Mouse (Mus musculus) megakaryocyte, embryonic 14.5 days (primary cell): ENCODE measurements around the gene Fars2. TPM values are rescaled to one million over a fixed set of nuclear protein-coding genes. Genes with fewer than 3 reads are reported as not detected.

Experiments
- H3K27me3 ChIP-seq: replicated peaks from 2 replicates; pipeline ENCODE3; 2012; ENCODE audit warnings: inconsistent platforms
- H3K36me3 ChIP-seq: replicated peaks from 2 replicates; pipeline ENCODE3; 2012; ENCODE audit warnings: low read length, inconsistent platforms, mixed read lengths
- H3K4me1 ChIP-seq: 2 replicates; pipeline ENCODE4 v1.6.1; 2012; ENCODE audit warnings: inconsistent platforms
- H3K4me3 ChIP-seq: replicated peaks from 2 replicates; pipeline ENCODE3; 2012; ENCODE audit warnings: moderate library complexity, mild to moderate bottlenecking, inconsistent platforms
- H3K9me3 ChIP-seq: 2 replicates; pipeline ENCODE4 v1.6.1; 2012; ENCODE audit warnings: inconsistent platforms
- FLI1 ChIP-seq: IDR thresholded peaks from 2 replicates; pipeline ENCODE4 v1.6.1; 2012; ENCODE audit warnings: low read length, inconsistent platforms, mixed read lengths
- GATA1 ChIP-seq: IDR thresholded peaks from 3 replicates; pipeline ENCODE4 v1.6.1; 2012; ENCODE audit warnings: mixed read lengths, low read length, inconsistent platforms, borderline replicate concordance
- polyA plus RNA-seq: library from polyadenylated mRNA; stranded (reverse); fragments of >175 nt; gene quantifications from 2 replicates; pipeline ENCODE4 v1.2.3, GENCODE M21; 2012; ENCODE audit warnings: low replicate concordance; ENCODE audit not compliant: insufficient read depth

Fars2 gene
- polyA plus RNA-seq, 1 experiment: 34.4 TPM

DNA sequence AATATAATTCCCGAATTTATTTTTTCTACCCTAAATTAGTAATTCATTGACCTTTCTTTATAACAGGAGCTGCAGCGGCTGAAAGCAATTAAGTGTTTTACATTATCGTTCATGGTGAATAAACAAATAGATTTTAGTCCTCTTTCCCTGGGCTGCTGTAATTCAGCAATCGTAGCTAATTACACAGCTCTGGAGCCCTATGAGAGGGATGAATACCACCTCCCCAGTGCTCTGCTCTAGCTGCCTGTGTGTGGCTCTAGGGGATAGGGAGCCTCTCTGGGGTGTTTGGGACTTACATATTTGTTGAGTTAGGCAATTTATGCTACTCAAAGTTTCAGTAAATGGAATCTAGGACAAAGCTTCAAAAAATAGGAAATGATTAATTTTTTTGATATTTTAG, 190.2 kb downstream of the Fars2 start:
- Histone ChIP-seq H3K4me1 (0 out of 2 replicates have a peak, but pooled peaks cover 3% of the 10 kb centered on the region), H3K27me3 (no peaks in the 10 kb centered on the region), H3K9me3 (no peaks in the 10 kb centered on the region), H3K4me3 (no peak overlapping the region), H3K36me3 (no peaks in the 10 kb centered on the region)
- TF ChIP-seq GATA1 (no peak), FLI1 (no peak)

DNA sequence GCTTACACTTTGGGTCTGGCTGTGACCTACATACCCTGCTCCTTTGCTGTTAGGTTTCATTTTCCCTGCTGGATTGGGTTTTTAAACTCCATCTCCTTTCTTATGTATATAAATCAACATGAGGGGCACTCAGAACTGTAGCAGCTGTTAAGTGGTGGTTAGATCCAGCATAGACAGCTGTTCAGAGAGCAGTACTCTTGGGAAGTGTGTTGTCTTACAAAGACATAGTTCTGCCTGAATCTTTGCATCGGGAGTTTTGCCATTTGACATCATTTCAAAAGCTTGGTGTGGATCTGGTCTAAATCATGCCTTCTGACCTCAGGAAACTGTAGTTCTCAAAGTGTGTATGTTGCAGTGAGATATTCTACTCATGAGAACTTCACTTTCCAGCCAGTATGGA, 191.9 kb downstream of the Fars2 start:
- TF ChIP-seq GATA1: no peak
- no peak for TF ChIP-seq FLI1
- H3K4me3 ChIP-seq: no peak overlapping the region
- no peaks in the 10 kb centered on the region for H3K27me3 ChIP-seq
- 0 out of 2 replicates have a peak, but pooled peaks cover 3% of the 10 kb centered on the region for H3K4me1 ChIP-seq
- H3K36me3 ChIP-seq: no peaks in the 10 kb centered on the region
- no peaks in the 10 kb centered on the region for H3K9me3 ChIP-seq

DNA sequence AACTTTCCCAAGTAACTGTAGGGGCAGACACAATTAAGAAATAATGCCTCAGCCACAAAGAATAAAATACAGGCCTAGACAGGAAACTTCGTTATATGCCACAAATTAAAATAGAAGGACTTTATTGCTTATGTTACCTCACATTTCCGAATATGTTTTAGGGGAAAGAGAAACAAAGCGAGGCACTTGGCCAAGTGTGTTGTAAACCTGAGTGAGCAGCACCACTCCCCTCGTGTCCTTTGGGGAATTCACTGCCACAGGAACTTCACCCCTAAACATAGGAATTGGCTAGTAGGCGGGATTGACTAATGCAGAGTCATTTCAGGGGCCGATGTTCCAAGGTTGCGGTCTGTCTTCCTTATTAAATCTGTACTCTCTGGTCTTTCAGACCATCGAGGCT, 197.0 kb downstream of the Fars2 start:
- Histone ChIP-seq H3K4me3 (no peak overlapping the region), H3K36me3 (no peaks in the 10 kb centered on the region), H3K4me1 (peaks cover 7% of the 10 kb centered on the region), H3K9me3 (no peaks in the 10 kb centered on the region), H3K27me3 (no peaks in the 10 kb centered on the region)
- TF ChIP-seq GATA1: no peak

DNA sequence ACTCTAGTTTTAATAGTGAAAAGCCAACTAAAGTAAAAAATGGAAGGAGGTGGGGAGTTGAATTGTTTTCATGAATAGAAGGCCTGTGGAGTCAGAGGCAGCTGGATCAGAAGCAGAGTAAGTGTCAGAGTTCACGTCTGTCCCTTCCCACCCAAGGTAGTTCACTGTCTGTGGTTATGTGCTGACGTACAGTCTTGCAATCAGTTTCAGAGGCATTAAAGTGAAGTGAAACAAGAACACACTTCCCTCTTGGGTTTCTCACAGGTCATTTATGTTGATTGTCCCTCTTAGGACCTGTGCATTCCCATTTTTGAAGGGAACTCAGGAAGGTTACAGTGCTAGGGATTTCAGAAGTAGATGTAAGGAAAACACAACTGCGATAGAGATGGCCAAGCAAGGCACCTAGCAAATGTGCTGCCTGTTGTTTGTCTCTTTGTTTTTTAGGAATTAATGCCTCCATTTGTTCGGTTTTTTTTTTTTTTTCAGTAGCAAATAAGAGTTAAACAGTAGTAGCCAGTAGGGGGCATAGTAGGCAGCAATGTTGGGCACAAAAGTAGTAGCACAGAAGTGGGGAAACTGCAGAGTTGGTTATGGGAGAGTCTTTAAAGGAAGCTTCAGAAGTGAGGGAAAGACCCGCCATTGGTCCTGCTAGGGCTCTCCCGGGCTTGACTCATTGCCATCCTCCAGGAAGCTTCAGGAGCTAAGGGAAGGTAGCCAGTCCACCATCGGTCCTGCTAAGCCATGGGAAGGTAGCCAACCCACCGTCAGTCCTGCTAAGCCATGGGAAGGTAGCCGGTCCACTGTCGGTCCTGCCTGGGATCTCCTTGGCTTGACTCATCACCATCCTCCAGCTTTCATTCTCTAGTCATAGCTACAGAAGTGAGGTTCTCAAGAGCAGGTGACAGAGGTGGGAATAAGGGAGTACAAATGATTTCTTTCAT, 197.9 kb downstream of the Fars2 start:
- Histone ChIP-seq H3K27me3 (no peaks in the 10 kb centered on the region), H3K4me1 (peaks cover 7% of the 10 kb centered on the region), H3K9me3 (no peaks in the 10 kb centered on the region), H3K36me3 (no peaks in the 10 kb centered on the region), H3K4me3 (no peak overlapping the region)
- TF ChIP-seq FLI1 (no peak), GATA1 (no peak)

GRCm38 (mm10) chr13:36317824-36318223, 200.6 kb downstream of the Fars2 start:
- no peaks in the 10 kb centered on the region for H3K9me3 ChIP-seq
- H3K27me3 ChIP-seq: no peaks in the 10 kb centered on the region
- H3K4me3 ChIP-seq: no peak overlapping the region
- TF ChIP-seq FLI1 (no peak), GATA1 (no peak)
- H3K4me1 ChIP-seq: peaks cover 4% of the 10 kb centered on the region
- no peaks in the 10 kb centered on the region for H3K36me3 ChIP-seq

DNA sequence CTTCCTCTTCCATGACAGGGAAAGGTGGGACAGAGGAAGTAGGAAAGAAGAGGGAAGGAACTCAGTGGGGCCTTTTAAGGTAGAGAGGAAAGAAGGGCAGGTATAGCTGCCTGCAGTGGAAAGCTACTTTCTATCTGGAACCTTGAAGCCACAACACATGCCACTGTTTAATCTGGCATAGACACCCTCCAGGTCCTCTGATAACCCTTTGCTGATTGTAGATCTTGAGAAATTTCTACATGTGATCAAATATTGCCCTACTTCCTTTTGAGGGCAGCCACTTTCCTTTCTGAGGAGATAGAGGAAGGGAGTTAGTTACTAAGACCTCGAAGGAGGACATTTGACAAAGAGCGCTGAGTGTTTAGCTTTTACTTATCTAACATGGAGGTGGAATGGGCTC, 207.4 kb downstream of the Fars2 start:
- Histone ChIP-seq H3K27me3 (no peaks in the 10 kb centered on the region), H3K9me3 (no peaks in the 10 kb centered on the region), H3K4me3 (no peak overlapping the region), H3K36me3 (no peaks in the 10 kb centered on the region), H3K4me1 (peaks cover 6% of the 10 kb centered on the region)
- no peak for TF ChIP-seq FLI1
- no peak for TF ChIP-seq GATA1

DNA sequence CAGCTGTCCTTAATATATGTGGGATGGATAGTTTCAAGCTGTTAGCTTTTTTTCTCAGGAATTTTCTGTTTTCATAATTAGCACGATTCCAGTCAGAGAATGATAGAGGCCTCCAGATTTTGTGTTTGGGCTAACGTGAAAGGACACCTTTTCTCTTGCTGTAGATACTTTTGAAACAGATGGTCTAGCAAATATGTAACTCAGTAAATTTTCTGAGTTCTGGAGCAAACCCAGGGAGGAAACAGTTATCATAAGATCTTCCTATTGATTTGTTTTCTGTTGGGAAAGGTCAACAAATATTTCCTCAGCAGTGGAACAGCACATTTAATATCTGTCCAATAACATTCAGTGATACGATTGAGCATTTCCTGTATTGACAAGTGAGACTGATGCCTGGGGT, 209.3 kb downstream of the Fars2 start:
- no peak for TF ChIP-seq GATA1
- Histone ChIP-seq H3K4me3 (no peak overlapping the region), H3K27me3 (no peaks in the 10 kb centered on the region), H3K9me3 (no peaks in the 10 kb centered on the region), H3K36me3 (no peaks in the 10 kb centered on the region), H3K4me1 (peaks cover 6% of the 10 kb centered on the region)

DNA sequence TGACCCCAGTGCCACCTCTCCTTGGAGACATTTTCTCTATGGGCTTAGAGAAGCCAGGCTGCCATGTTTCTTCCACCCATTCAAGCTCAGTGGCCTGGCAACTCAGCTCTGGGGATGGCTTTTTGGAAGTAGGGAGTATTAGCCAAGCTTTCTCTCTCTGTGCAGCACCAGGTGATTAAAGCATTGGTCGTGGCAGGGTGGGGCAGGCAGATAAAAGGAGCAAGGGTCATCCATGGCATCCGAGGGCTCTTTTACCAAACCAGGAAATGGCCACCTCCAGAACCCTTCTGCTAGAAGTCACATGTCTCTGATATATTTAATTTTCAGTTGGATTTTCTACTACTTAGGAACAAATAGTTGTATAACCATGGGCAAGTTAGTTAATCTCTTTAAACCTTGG, 212.7 kb downstream of the Fars2 start:
- Histone ChIP-seq H3K9me3 (no peaks in the 10 kb centered on the region), H3K4me3 (no peak overlapping the region), H3K27me3 (no peaks in the 10 kb centered on the region), H3K36me3 (peaks cover 4% of the 10 kb centered on the region), H3K4me1 (peaks cover 2% of the 10 kb centered on the region)
- TF ChIP-seq FLI1: no peak

GRCm38 (mm10) chr13:36330542-36330941, 213.3 kb downstream of the Fars2 start:
- H3K4me1 ChIP-seq: no peaks in the 10 kb centered on the region
- H3K36me3 ChIP-seq: peaks cover 4% of the 10 kb centered on the region
- no peaks in the 10 kb centered on the region for H3K27me3 ChIP-seq
- no peak overlapping the region for H3K4me3 ChIP-seq
- H3K9me3 ChIP-seq: no peaks in the 10 kb centered on the region
- TF ChIP-seq FLI1 (no peak), GATA1 (no peak)

GRCm38 (mm10) chr13:36334748-36335147, 217.5 kb downstream of the Fars2 start:
- Histone ChIP-seq H3K27me3 (no peaks in the 10 kb centered on the region), H3K4me3 (no peak overlapping the region), H3K36me3 (peaks cover 4% of the 10 kb centered on the region), H3K9me3 (no peaks in the 10 kb centered on the region), H3K4me1 (no peaks in the 10 kb centered on the region)
- no peak for TF ChIP-seq FLI1
- no peak for TF ChIP-seq GATA1
